Mouse (Mus musculus) embryonic fibroblast, embryonic 13.5 days (primary cell): ENCODE results near the gene Tchp.

Experiments used
- CTCF ChIP-seq: IDR thresholded peaks from 2 replicates; pipeline ENCODE4 v1.5.1; 2011; ENCODE audit warnings: mild to moderate bottlenecking, control low read depth, low read length, moderate library complexity, borderline replicate concordance; ENCODE audit not compliant: insufficient read depth
- POLR2A ChIP-seq: IDR thresholded peaks from 2 replicates; pipeline ENCODE4 v1.6.1; 2011; ENCODE audit warnings: low read depth, mild to moderate bottlenecking, control low read depth, low read length, moderate library complexity

DNA sequence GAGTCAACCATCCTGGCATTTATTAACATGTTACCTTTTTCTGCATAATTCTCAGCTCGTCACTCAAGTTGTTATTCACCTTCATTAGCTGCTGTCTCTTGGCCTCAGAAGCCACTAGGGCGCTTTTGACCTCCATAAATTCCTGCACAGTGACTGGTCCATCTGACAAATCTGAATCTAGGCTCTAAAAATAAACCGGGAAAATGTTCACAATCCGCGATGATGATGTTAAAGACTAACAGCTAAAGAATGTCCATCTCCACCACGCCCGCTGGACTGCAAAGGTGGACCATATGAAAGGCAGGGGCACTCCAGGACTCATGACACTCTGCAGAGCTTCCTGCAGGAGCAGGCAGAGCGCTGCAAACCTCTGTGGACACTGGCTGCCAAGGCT, 36.1 kb downstream of the Tchp start:
- no peak for TF ChIP-seq POLR2A
- no peak for TF ChIP-seq CTCF
